Mouse (Mus musculus) heart, postnatal 36 days (tissue): ENCODE results near the gene Bmp5. TPM values are rescaled to one million over a fixed set of nuclear protein-coding genes. Genes with fewer than 3 reads are reported as not detected.

Source experiments
- DNase-seq, 2 experiments: peaks; one replicate each; pipeline ENCODE4 v3.0.0; 2021 to 2022
- intact Hi-C: fragments of 180-260 bp; cut with DNase I; formaldehyde crosslinking; loops from one replicate; pipeline ENCODE4 v1.15.1; 2025
- microRNA-seq, 2 experiments: library from miRNA; unstranded; fragments of <30 nt; microRNA quantifications; one replicate each; pipeline ENCODE4 v1.2.0; 2021; ENCODE audit warnings: borderline number of aligned reads in 2 of 2
- total RNA-seq, 2 experiments: library from RNA; stranded (reverse); gene quantifications; 2 replicates each; pipeline ENCODE4 v1.2.3; 2021

Bmp5 gene
- total RNA-seq, 2 experiments from 2014 or later: 0.67 to 0.79 TPM

GRCm38 (mm10) chr9:75928068-75928467 lies 152.9 kb downstream of the Bmp5 start:
- intact Hi-C loops: no loop called here
- DNase-seq: no peak

GRCm38 (mm10) chr9:75944663-75945062 lies 169.5 kb downstream of the Bmp5 start:
- no peak for DNase-seq
- intact Hi-C loops: no loop called here

Small RNA genes lying within 50 kb of the gene (microRNA-seq; reads per million reads assigned to microRNA genes)
- gene Gm44355: 0 reads per million in 2 experiments

Other genes with a start within 250 kb of the Bmp5 start
- 10 to 100 TPM; 65.4 to 68.9 TPM for gene Tmod3, start 215.7 kb upstream of the Bmp5 start, total RNA-seq
- 1 to 10 TPM; 3.8 to 4.8 TPM for gene Tmod2, start 164.0 kb upstream of the Bmp5 start, total RNA-seq
- gene Lysmd2, start 149.6 kb upstream of the Bmp5 start, total RNA-seq: 1 to 10 TPM; 7.6 to 10.0 TPM
- under 1 TPM in 1 of 2 experiments, not detected in 1; 0.64 TPM for gene Scg3, start 91.3 kb upstream of the Bmp5 start, total RNA-seq
- not detected for gene Hmgcll1, start 239.5 kb downstream of the Bmp5 start, total RNA-seq